Mouse (Mus musculus): ENCODE measurements around the gene Supt4a.

Gene Supt4a

DNA sequence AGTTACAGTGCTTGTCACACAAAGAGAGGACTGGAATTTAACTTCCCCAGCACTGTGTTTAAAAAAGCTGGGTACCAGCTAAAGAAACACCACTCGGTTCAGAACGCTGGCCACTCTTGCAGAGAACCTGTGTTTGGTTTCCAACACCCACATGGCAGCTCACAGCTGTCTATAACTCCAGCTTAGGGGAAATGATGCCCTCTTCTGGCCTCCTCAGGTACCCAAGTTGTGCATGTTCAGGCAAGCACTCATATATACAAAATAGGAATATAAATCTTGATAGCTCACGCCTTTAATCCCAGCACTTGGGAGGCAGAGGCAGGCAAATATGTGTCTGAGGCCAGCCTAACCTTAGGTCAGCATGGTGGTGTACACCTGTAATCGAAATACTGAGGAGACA, 21.4 kb upstream of the Supt4a start:
- Histone ChIP-seq H3K9me3 (ENCODE audit: low read length) (no peaks in the 10 kb centered on the region), H3K4me3 (replicated peaks; ENCODE audit: low read length) (no peak overlapping the region), H3K27me3 (ENCODE audit: insufficient read depth, low read length) (peaks cover 63% of the 10 kb centered on the region), H3K4me1 (replicated peaks; ENCODE audit: low read depth, low read length) (peaks cover 31% of the 10 kb centered on the region), H3K36me3 (ENCODE audit: insufficient read depth, low read length) (no peaks in the 10 kb centered on the region)
- TF ChIP-seq NANOG (IDR thresholded peaks at IDR 0.05; ENCODE audit: borderline replicate concordance, low read length) (no peak), CTCF (conservative IDR thresholded peaks at IDR 0.05; ENCODE audit: low read length) (no peak), POU5F1 (IDR thresholded peaks at IDR 0.05; ENCODE audit: borderline replicate concordance, low read length) (no peak)

DNA sequence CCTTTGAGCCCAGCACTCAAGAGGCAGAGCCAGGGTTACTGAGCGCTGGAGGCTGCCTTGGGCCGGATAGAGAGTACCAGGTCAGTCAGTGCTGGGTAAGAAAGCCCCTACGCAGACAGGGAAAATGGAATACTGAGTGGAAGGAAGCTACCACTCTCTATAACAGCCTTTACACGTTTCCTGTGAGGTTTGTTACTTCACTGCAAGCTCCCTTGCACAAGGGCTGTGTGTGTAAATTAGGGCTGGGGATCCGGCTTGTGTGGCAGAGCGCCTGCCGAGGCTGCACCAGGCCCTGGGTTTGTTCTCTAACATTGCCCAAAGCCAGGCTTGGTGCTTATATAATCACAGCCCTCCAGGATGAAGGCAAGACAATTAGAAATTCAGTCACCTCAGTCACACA, 17.8 kb upstream of the Supt4a start:
- H3K36me3 ChIP-seq (ENCODE audit: insufficient read depth, low read length) = no peaks in the 10 kb centered on the region
- no peaks in the 10 kb centered on the region for H3K9me3 ChIP-seq (ENCODE audit: low read length)
- peaks cover 50% of the 10 kb centered on the region for H3K27me3 ChIP-seq (ENCODE audit: insufficient read depth, low read length)
- H3K4me1 ChIP-seq (replicated peaks; ENCODE audit: low read depth, low read length) = peaks cover 22% of the 10 kb centered on the region
- H3K4me3 ChIP-seq (replicated peaks; ENCODE audit: low read length) = no peak overlapping the region
- no peak for TF ChIP-seq NANOG (IDR thresholded peaks at IDR 0.05; ENCODE audit: borderline replicate concordance, low read length)
- TF ChIP-seq POU5F1 (IDR thresholded peaks at IDR 0.05; ENCODE audit: borderline replicate concordance, low read length) = no peak
- no peak for TF ChIP-seq CTCF (conservative IDR thresholded peaks at IDR 0.05; ENCODE audit: low read length)

DNA sequence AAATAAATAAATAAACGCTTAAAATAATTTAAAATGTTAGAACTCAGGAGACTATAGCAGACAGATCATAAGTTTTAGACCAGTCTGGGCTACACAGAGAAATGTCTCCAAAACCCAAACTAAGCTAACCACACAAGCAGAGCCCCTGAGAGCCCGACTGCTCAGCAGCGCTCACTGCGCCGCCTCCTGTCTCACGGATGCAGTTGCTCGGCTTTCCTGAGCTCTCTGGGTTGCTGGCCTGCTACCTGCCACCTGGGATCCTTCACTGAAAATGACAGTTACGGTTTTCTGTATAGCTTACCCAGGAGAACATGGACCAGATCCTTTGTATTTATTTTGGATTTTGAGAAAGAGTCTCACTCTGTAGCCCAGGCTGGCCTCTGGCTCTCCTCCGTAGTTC, 17.0 kb upstream of the Supt4a start:
- Histone ChIP-seq H3K27me3 (ENCODE audit: insufficient read depth, low read length) (peaks cover 50% of the 10 kb centered on the region), H3K4me1 (replicated peaks; ENCODE audit: low read depth, low read length) (peaks cover 22% of the 10 kb centered on the region), H3K36me3 (ENCODE audit: insufficient read depth, low read length) (no peaks in the 10 kb centered on the region), H3K4me3 (replicated peaks; ENCODE audit: low read length) (peak overlapping the region; percentile 54), H3K9me3 (ENCODE audit: low read length) (no peaks in the 10 kb centered on the region)
- TF ChIP-seq NANOG (IDR thresholded peaks at IDR 0.05; ENCODE audit: borderline replicate concordance, low read length) (no peak), POU5F1 (IDR thresholded peaks at IDR 0.05; ENCODE audit: borderline replicate concordance, low read length) (no peak), CTCF (conservative IDR thresholded peaks at IDR 0.05; ENCODE audit: low read length) (peak; percentile 21; the same call in 1 of the 2 replicates)

GRCm38 (mm10) chr11:87720839-87721238, 16.5 kb upstream of the Supt4a start:
- Histone ChIP-seq H3K4me1 (replicated peaks; ENCODE audit: low read depth, low read length) (peaks cover 23% of the 10 kb centered on the region), H3K4me3 (replicated peaks; ENCODE audit: low read length) (peak overlapping the region; percentile 54), H3K9me3 (ENCODE audit: low read length) (no peaks in the 10 kb centered on the region), H3K27me3 (ENCODE audit: insufficient read depth, low read length) (peaks cover 49% of the 10 kb centered on the region), H3K36me3 (ENCODE audit: insufficient read depth, low read length) (no peaks in the 10 kb centered on the region)
- TF ChIP-seq POU5F1 (IDR thresholded peaks at IDR 0.05; ENCODE audit: borderline replicate concordance, low read length) (no peak), CTCF (conservative IDR thresholded peaks at IDR 0.05; ENCODE audit: low read length) (no peak), NANOG (IDR thresholded peaks at IDR 0.05; ENCODE audit: borderline replicate concordance, low read length) (no peak)

DNA sequence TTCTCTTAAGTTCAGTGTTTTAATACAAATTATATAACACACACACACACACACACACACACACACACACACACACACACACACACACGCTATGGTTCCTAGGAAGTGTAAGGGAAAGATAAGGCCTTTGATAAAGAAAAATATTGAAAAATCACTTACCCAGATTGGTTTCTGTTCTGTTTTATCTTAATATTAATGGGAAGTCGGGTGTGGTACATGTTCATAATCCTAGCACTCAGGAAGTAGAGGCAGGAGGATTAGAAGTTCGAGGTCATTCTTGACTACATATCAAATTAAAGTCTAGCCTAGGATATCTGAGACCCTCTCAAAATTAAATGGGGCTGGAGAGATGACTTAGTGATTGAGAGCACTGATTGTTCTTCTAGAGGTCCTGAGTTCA, 15.2 kb upstream of the Supt4a start:
- no peak overlapping the region for H3K4me3 ChIP-seq (replicated peaks; ENCODE audit: low read length)

DNA sequence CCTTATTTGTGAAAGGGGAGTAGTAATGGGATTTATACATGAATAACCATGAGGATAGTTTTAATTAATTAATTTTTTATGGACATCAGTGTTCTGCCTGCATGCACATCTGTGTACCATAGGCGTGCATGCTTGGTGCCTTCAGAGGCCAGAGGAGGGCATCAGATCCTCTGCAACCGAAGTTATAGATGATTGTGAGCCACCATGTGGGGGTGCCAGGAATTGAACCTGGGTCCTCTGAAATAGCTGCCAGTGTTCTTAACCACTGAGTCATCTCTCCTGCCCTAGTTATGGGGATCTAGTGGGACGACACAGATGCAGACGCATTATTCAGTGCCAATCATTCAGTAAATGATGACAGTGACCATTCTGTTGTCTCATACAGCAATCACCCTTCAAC, 14.5 kb upstream of the Supt4a start:
- TF ChIP-seq NANOG (IDR thresholded peaks at IDR 0.05; ENCODE audit: borderline replicate concordance, low read length) = no peak
- TF ChIP-seq POU5F1 (IDR thresholded peaks at IDR 0.05; ENCODE audit: borderline replicate concordance, low read length) = no peak
- TF ChIP-seq CTCF (conservative IDR thresholded peaks at IDR 0.05; ENCODE audit: low read length) = no peak; the same call in 1 of the 2 replicates
- Histone ChIP-seq H3K4me3 (replicated peaks; ENCODE audit: low read length) (no peak overlapping the region), H3K4me1 (replicated peaks; ENCODE audit: low read depth, low read length) (peaks cover 41% of the 10 kb centered on the region), H3K36me3 (ENCODE audit: insufficient read depth, low read length) (no peaks in the 10 kb centered on the region), H3K27me3 (ENCODE audit: insufficient read depth, low read length) (peaks cover 58% of the 10 kb centered on the region), H3K9me3 (ENCODE audit: low read length) (no peaks in the 10 kb centered on the region)

More for the DNA sequence above, 15.2 kb upstream of the Supt4a start:
- Histone ChIP-seq H3K4me1 (replicated peaks; ENCODE audit: low read depth, low read length) (peaks cover 36% of the 10 kb centered on the region), H3K36me3 (ENCODE audit: insufficient read depth, low read length) (no peaks in the 10 kb centered on the region), H3K9me3 (ENCODE audit: low read length) (no peaks in the 10 kb centered on the region), H3K27me3 (ENCODE audit: insufficient read depth, low read length) (peaks cover 54% of the 10 kb centered on the region)
- TF ChIP-seq POU5F1 (IDR thresholded peaks at IDR 0.05; ENCODE audit: borderline replicate concordance, low read length) (no peak), NANOG (IDR thresholded peaks at IDR 0.05; ENCODE audit: borderline replicate concordance, low read length) (no peak)

DNA sequence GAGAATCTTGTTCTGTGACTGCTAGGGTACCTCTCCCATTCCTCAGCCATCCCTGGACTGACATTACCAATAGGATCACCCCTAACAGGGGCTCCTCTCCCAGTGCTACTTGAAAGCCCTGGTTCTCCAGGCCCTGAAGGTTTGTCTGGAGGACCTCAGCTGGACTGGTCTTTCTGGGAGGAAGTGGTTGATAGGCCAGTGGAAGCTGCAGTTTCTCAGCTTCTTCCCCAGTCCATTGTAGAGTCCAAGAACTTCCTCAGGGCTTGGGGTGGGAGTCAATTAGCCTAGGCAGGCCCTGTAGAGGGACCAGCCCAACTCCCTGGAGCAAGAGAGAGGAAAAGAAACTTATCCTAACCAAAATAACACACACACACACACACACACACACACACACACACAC, 11.8 kb upstream of the Supt4a start:
- Histone ChIP-seq H3K27me3 (ENCODE audit: insufficient read depth, low read length) (peaks cover 55% of the 10 kb centered on the region), H3K4me1 (replicated peaks; ENCODE audit: low read depth, low read length) (peaks cover 28% of the 10 kb centered on the region), H3K4me3 (replicated peaks; ENCODE audit: low read length) (no peak overlapping the region), H3K36me3 (ENCODE audit: insufficient read depth, low read length) (no peaks in the 10 kb centered on the region), H3K9me3 (ENCODE audit: low read length) (no peaks in the 10 kb centered on the region)
- no peak for TF ChIP-seq POU5F1 (IDR thresholded peaks at IDR 0.05; ENCODE audit: borderline replicate concordance, low read length)
- TF ChIP-seq NANOG (IDR thresholded peaks at IDR 0.05; ENCODE audit: borderline replicate concordance, low read length) = no peak
- no peak for TF ChIP-seq CTCF (conservative IDR thresholded peaks at IDR 0.05; ENCODE audit: low read length)

GRCm38 (mm10) chr11:87725964-87726562, 11.3 kb upstream of the Supt4a start:
- no peaks in the 10 kb centered on the region for H3K9me3 ChIP-seq (ENCODE audit: low read length)
- no peaks in the 10 kb centered on the region for H3K36me3 ChIP-seq (ENCODE audit: insufficient read depth, low read length)
- H3K4me3 ChIP-seq (replicated peaks; ENCODE audit: low read length) = no peak overlapping the region
- H3K27me3 ChIP-seq (ENCODE audit: insufficient read depth, low read length) = peaks cover 49% of the 10 kb centered on the region
- H3K4me1 ChIP-seq (replicated peaks; ENCODE audit: low read depth, low read length) = peaks cover 27% of the 10 kb centered on the region
- TF ChIP-seq POU5F1 (IDR thresholded peaks at IDR 0.05; ENCODE audit: borderline replicate concordance, low read length) (no peak), CTCF (conservative IDR thresholded peaks at IDR 0.05; ENCODE audit: low read length) (no peak), NANOG (IDR thresholded peaks at IDR 0.05; ENCODE audit: borderline replicate concordance, low read length) (no peak)

DNA sequence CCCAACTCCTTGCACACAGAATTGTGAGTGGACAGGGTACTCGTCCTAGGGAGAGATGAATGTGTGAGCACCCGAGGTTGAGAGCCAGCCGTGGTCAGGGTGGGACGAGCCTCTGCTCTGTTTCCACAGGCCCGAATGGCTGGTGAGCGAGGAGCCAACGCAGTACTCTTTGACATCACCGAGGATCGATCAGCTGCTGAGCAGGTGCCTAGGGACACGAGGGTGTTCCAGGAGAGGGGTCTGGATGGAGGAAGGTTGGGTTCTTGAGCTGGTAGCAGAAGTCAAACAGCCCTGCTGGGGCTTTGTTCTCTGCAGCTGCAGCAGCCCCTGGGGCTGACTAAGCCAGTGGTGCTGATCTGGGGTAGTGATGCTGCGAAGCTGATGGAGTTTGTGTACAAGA, 10.3 kb upstream of the Supt4a start:
- Histone ChIP-seq H3K4me1 (replicated peaks; ENCODE audit: low read depth, low read length) (peaks cover 34% of the 10 kb centered on the region), H3K36me3 (ENCODE audit: insufficient read depth, low read length) (no peaks in the 10 kb centered on the region), H3K4me3 (replicated peaks; ENCODE audit: low read length) (no peak overlapping the region), H3K27me3 (ENCODE audit: insufficient read depth, low read length) (peaks cover 44% of the 10 kb centered on the region), H3K9me3 (ENCODE audit: low read length) (no peaks in the 10 kb centered on the region)
- TF ChIP-seq POU5F1 (IDR thresholded peaks at IDR 0.05; ENCODE audit: borderline replicate concordance, low read length) = no peak
- TF ChIP-seq NANOG (IDR thresholded peaks at IDR 0.05; ENCODE audit: borderline replicate concordance, low read length) = no peak
- TF ChIP-seq CTCF (conservative IDR thresholded peaks at IDR 0.05; ENCODE audit: low read length) = no peak

Measured in E14TG2a.4 (cell line).